Mouse (Mus musculus) midbrain, postnatal 0 days (tissue): ENCODE data around the gene Sdf2. TPM values are rescaled to one million over a fixed set of nuclear protein-coding genes. Genes with fewer than 3 reads are reported as not detected.

ENCODE experiments used
- ATAC-seq: fragments of 200-750 bp; cut with Nextera tagmentation; 2 replicates; pipeline ENCODE4 v1.8.0; 2017; ENCODE audit warnings: moderate number of reproducible peaks, mild to moderate bottlenecking, moderate TSS enrichment, moderate library complexity; ENCODE audit not compliant: low FRiP score
- DNase-seq: peaks from one replicate; pipeline ENCODE4 v3.0.0-alpha.2; 2015; ENCODE audit warnings: low spot score
- H3K27ac ChIP-seq: fragments of 300-500 bp; sonication (generic); 2 replicates; pipeline ENCODE4 v1.5.1; 2014; ENCODE audit warnings: low read depth, mild to moderate bottlenecking, low read length, mixed read lengths
- H3K27me3 ChIP-seq: fragments of 300-500 bp; sonication (generic); 2 replicates; pipeline ENCODE4 v1.6.1; 2014; ENCODE audit warnings: low read length, control low read depth, mixed read lengths; ENCODE audit not compliant: insufficient read depth
- H3K36me3 ChIP-seq: fragments of 300-500 bp; sonication (generic); 2 replicates; pipeline ENCODE4 v1.6.1; 2014; ENCODE audit warnings: low read length, control low read depth, mixed read lengths; ENCODE audit not compliant: insufficient read depth
- H3K4me1 ChIP-seq: fragments of 300-500 bp; sonication (generic); 2 replicates; pipeline ENCODE4 v1.6.1; 2014; ENCODE audit warnings: mild to moderate bottlenecking, control low read depth, antibody characterized with exemption, low read length, mixed read lengths; ENCODE audit not compliant: insufficient read depth
- H3K4me2 ChIP-seq: fragments of 300-500 bp; sonication (generic); 2 replicates; pipeline ENCODE4 v1.6.1; 2014; ENCODE audit warnings: low read depth, mild to moderate bottlenecking, low read length, mixed read lengths; ENCODE audit not compliant: poor library complexity, severe bottlenecking
- H3K4me3 ChIP-seq: fragments of 300-500 bp; sonication (generic); 2 replicates; pipeline ENCODE4 v1.5.1; 2014; ENCODE audit warnings: low read depth, mild to moderate bottlenecking, low read length, moderate library complexity
- H3K9ac ChIP-seq: fragments of 300-500 bp; sonication (generic); replicated peaks from 2 replicates; pipeline ENCODE4 v1.6.1; 2014; ENCODE audit warnings: mild to moderate bottlenecking, low read length, moderate library complexity, mixed read lengths; ENCODE audit not compliant: poor library complexity, severe bottlenecking
- H3K9me3 ChIP-seq: fragments of 300-500 bp; sonication (generic); 2 replicates; pipeline ENCODE4 v1.6.1; 2016; ENCODE audit warnings: low read length, control low read depth
- CTCF ChIP-seq: IDR thresholded peaks from 2 replicates; pipeline ENCODE4 v1.5.1; 2016; ENCODE audit warnings: antibody characterized with exemption, mild to moderate bottlenecking
- WGBS: fragments of 180-500 bp; shearing (Covaris S2); extraction: QIAGEN DNeasy Blood & Tissue Kit; methylation state at CpG from one replicate; pipeline ENCODE4 v1.1.7; 2014; 5-methylcytosine and 5-hydroxymethylcytosine counted together
- polyA plus RNA-seq: library from polyadenylated mRNA; unstranded; fragments of >200 nt; fragmentation: Nextera tagmentation; extraction: Ambion mirVana; gene quantifications from 2 replicates; pipeline ENCODE4 v1.2.1, GENCODE M21; 2015
- total RNA-seq: library from RNA; depleted of rRNA; stranded (reverse); fragments of >200 nt; gene quantifications from 2 replicates; pipeline ENCODE4 v1.2.3, GENCODE M21; 2014; rRNA removed

Sdf2 gene
- total RNA-seq (76.3 and 106 TPM in 2 replicates), polyA plus RNA-seq (114 and 115 TPM in 2 replicates)

- DNase-seq (peak; percentile 92), ATAC-seq (peak; percentile 92)
- Histone ChIP-seq H3K9me3 (no peaks in the 10 kb centered on the region), H3K4me2 (peak within 1 kb of the TSS; percentile 54), H3K36me3 (peaks cover under 1% of the 10 kb centered on the region), H3K27ac (peak within 1 kb of the TSS; percentile 97), H3K4me3 (peak within 1 kb of the TSS; percentile 92), H3K4me1 (peaks cover 20% of the 10 kb centered on the region), H3K27me3 (no peaks in the 10 kb centered on the region), H3K9ac (peak within 1 kb of the TSS; percentile 93)
- TF ChIP-seq CTCF: peak; percentile 27
- WGBS: under 1% methylated on average over 50 of the region's 50 CpGs
Measured at GRCm38 (mm10) chr11:78245627-78246317, at the start of gene Sdf2, which contains the start of gene Supt6. Gene Sdf2 (plus strand): TSS chr11:78245746. Gene Supt6 (minus strand): TSS chr11:78245987.

- Histone ChIP-seq H3K27me3 (no peaks in the 10 kb centered on the region), H3K27ac (no peak overlapping the region), H3K9ac (no peak overlapping the region), H3K9me3 (no peaks in the 10 kb centered on the region), H3K36me3 (peaks cover 20% of the 10 kb centered on the region), H3K4me3 (no peak overlapping the region), H3K4me1 (no peaks in the 10 kb centered on the region), H3K4me2 (no peak overlapping the region)
- no peak for TF ChIP-seq CTCF
- DNase-seq (no peak), ATAC-seq (no peak)
- WGBS: 95% methylated on average over 3 of the region's 3 CpGs
Measured at GRCm38 (mm10) chr11:78202372-78202771, 43.2 kb upstream of the Sdf2 start.

DNA sequence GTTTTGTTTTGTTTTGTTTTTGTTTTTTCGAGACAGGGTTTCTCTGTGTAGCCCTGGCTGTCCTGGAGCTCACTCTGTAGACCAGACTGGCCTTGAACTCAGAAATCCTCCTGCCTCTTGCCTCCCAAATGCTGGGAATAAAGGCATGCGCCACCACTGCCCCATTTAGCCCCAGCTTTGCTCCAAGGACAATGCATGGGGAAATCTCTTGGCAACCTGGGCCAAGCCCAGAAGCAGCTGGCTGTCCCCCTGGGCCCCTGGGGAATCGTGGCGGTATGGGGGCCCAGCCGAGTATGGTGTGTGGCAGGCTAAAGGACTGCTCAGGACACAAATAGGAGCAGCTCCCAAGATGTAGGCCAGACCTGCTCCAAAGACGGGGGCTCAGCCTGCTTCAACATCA lies 41.3 kb upstream of the Sdf2 start:
- 77% methylated on average over 6 of the region's 6 CpGs for WGBS
- Histone ChIP-seq H3K4me3 (no peak overlapping the region), H3K4me2 (no peak overlapping the region), H3K4me1 (no peaks in the 10 kb centered on the region), H3K27me3 (no peaks in the 10 kb centered on the region), H3K27ac (no peak overlapping the region), H3K9ac (no peak overlapping the region), H3K9me3 (no peaks in the 10 kb centered on the region), H3K36me3 (peaks cover 39% of the 10 kb centered on the region)
- no peak for TF ChIP-seq CTCF
- DNase-seq (no peak), ATAC-seq (no peak)

- no peak overlapping the region for H3K4me2 ChIP-seq
- H3K36me3 ChIP-seq: peaks cover 51% of the 10 kb centered on the region
- H3K27ac ChIP-seq: peak overlapping the region; percentile 27; the same call in 1 of the 2 replicates
- TF ChIP-seq CTCF: no peak
- DNase-seq (no peak), ATAC-seq (no peak)
- H3K9me3 ChIP-seq: no peaks in the 10 kb centered on the region
- no peak overlapping the region for H3K4me3 ChIP-seq
- H3K4me1 ChIP-seq: no peaks in the 10 kb centered on the region
- no peak overlapping the region for H3K9ac ChIP-seq
- 72% methylated on average over 13 of the region's 13 CpGs for WGBS
- H3K27me3 ChIP-seq: no peaks in the 10 kb centered on the region
Measured at GRCm38 (mm10) chr11:78205361-78206206, 40.0 kb upstream of the Sdf2 start.

DNA sequence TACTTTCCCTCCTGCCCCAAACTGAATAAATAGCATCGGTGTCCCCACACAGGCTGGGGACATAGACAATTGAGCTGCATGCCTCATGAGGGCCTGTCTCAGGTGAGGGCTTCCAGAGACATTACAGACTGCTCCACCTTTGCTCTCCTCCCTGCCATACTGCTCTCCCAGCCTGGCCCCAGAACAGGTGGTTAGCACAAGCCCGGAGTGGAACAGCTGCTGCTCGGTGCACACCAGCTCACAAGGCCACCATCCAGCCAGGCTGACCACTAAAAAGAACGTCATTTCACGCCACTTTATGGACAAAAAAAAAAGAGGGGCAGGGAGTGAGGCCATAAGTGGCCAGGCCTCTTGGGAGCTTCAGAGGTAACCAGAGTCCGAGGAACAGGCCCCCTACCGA lies 38.4 kb upstream of the Sdf2 start:
- H3K4me1 ChIP-seq: no peaks in the 10 kb centered on the region
- H3K9ac ChIP-seq: no peak overlapping the region
- no peak overlapping the region for H3K27ac ChIP-seq
- no peak for ATAC-seq
- 86% methylated on average over 7 of the region's 7 CpGs for WGBS
- no peak for TF ChIP-seq CTCF
- no peaks in the 10 kb centered on the region for H3K27me3 ChIP-seq
- H3K4me2 ChIP-seq: no peak overlapping the region
- no peak for DNase-seq
- H3K9me3 ChIP-seq: no peaks in the 10 kb centered on the region
- H3K36me3 ChIP-seq: peaks cover 65% of the 10 kb centered on the region
- no peak overlapping the region for H3K4me3 ChIP-seq

GRCm38 (mm10) chr11:78209886-78210285 lies 35.7 kb upstream of the Sdf2 start:
- Histone ChIP-seq H3K27me3 (no peaks in the 10 kb centered on the region), H3K4me3 (no peak overlapping the region), H3K36me3 (peaks cover 83% of the 10 kb centered on the region), H3K27ac (no peak overlapping the region), H3K4me1 (no peaks in the 10 kb centered on the region), H3K4me2 (no peak overlapping the region), H3K9me3 (no peaks in the 10 kb centered on the region), H3K9ac (no peak overlapping the region)
- ATAC-seq (no peak), DNase-seq (no peak)
- WGBS: 96% methylated on average over 6 of the region's 6 CpGs
- no peak for TF ChIP-seq CTCF
